Mouse (Mus musculus) liver, adult 2 months (tissue): ENCODE measurements around the gene Mrfap1. TPM values are rescaled to one million over a fixed set of nuclear protein-coding genes. Genes with fewer than 3 reads are reported as not detected.

Source experiments
- DNase-seq: peaks from one replicate; pipeline ENCODE4 v3.0.0-alpha.2; 2011; ENCODE audit warnings: low read depth, low spot score; ENCODE audit errors: extremely low read depth
- H3K27ac ChIP-seq: fragments of 200-500 bp; replicated peaks from 2 replicates; pipeline ENCODE4 v1.5.1; 2012; ENCODE audit warnings: low read depth, mild to moderate bottlenecking, control low read depth, inconsistent platforms, low read length; ENCODE audit not compliant: insufficient read depth
- H3K27me3 ChIP-seq: fragments of 200-500 bp; 2 replicates; pipeline ENCODE4 v1.6.1; 2012; ENCODE audit warnings: mild to moderate bottlenecking, moderate library complexity, low read length, inconsistent platforms; ENCODE audit not compliant: control insufficient read depth, insufficient read depth
- H3K36me3 ChIP-seq: fragments of 200-500 bp; 2 replicates; pipeline ENCODE4 v1.6.1; 2012; ENCODE audit warnings: low read length, inconsistent platforms; ENCODE audit not compliant: control insufficient read depth, insufficient read depth
- H3K4me1 ChIP-seq: fragments of 200-500 bp; 2 replicates; pipeline ENCODE4 v1.6.1; 2011; ENCODE audit warnings: low read length; ENCODE audit not compliant: control insufficient read depth, insufficient read depth
- H3K4me3 ChIP-seq: fragments of 200-500 bp; 2 replicates; pipeline ENCODE4 v1.5.1; 2011; ENCODE audit warnings: low read depth, mild to moderate bottlenecking, control low read depth, low read length, moderate library complexity; ENCODE audit not compliant: insufficient read depth
- H3K79me2 ChIP-seq: fragments of 200-500 bp; 2 replicates; pipeline ENCODE4 v1.6.1; 2012; ENCODE audit warnings: inconsistent platforms, mild to moderate bottlenecking, low read length, moderate library complexity; ENCODE audit not compliant: control insufficient read depth, insufficient read depth
- H3K9ac ChIP-seq: fragments of 200-500 bp; 2 replicates; pipeline ENCODE4 v1.6.1; 2012; ENCODE audit warnings: low read depth, mild to moderate bottlenecking, control low read depth, inconsistent platforms, low read length
- CTCF ChIP-seq: fragments of 200-500 bp; IDR thresholded peaks from 2 replicates; pipeline ENCODE4 v1.5.1; 2011; ENCODE audit warnings: low read depth, low read length, control low read depth
- POLR2A ChIP-seq: fragments of 200-500 bp; IDR thresholded peaks from 2 replicates; pipeline ENCODE4 v1.6.1; 2011; ENCODE audit warnings: low read length, control low read depth; ENCODE audit not compliant: insufficient read depth; ENCODE audit errors: extremely low read depth
- WGBS: fragments of 180-500 bp; shearing (Covaris S2); methylation state at CpG from one replicate; pipeline ENCODE4 v1.1.7; 2018; 5-methylcytosine and 5-hydroxymethylcytosine counted together
- polyA plus RNA-seq: library from polyadenylated mRNA; depleted of rRNA; stranded (reverse); fragments of >200 nt; gene quantifications from 2 replicates; pipeline ENCODE4 v1.2.3, GENCODE M21; 2012; rRNA removed
- total RNA-seq: library from RNA; depleted of rRNA; stranded (reverse); fragments of >200 nt; gene quantifications from 2 replicates; pipeline ENCODE4 v1.2.3, GENCODE M21; 2014; rRNA removed

Mrfap1 gene
- total and polyA plus RNA-seq, 2 experiments, result 72.2 to 173 TPM

DNA sequence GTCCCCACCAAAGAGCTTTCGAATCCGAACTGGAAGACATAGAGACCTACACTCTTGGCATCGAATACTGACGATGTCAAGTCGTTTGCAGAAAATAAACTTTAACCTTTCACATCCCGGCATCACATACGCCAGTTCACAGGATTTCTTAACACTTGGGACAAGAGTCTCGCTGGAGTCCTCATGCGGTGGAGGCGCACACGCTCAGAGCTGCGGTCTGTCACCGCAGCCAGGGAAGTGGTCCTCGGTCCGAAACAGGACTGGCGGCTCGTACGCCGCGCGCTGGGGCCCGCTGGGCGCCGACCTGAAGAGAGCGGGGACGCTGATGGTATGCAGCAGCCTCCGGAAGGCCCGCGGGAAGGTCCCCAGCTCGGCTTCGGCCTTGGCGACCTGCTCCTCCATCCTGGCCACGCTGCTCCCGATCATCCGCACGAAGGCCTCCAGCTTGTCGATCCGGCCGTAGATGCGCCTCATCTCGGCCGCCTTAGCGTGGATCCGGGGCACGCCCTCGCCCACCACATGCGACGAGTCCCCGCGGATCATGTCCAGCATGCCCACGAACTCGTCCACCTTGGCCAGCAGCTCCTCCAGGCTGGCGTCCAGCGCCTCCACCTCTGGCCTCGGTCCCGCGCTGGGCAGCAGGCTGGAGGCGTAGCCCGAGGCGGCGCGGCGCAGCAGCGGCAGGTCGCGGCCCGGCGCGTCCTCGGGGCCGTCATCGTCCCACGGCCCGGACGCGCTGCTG is 48.6 kb downstream of the Mrfap1 start:
- H3K9ac ChIP-seq, result peak overlapping the region; percentile 81
- peak overlapping the region; percentile 74 for H3K27ac ChIP-seq
- no peaks in the 10 kb centered on the region for H3K36me3 ChIP-seq
- H3K27me3 ChIP-seq, result no peaks in the 10 kb centered on the region
- H3K4me1 ChIP-seq, result peaks cover 9% of the 10 kb centered on the region; the same call in 1 of the 2 replicates
- under 1% methylated on average over 76 of the region's 76 CpGs for WGBS
- peak overlapping the region; percentile 88 for H3K4me3 ChIP-seq
- DNase-seq, result peak; percentile 45
- peaks cover 8% of the 10 kb centered on the region for H3K79me2 ChIP-seq
- TF ChIP-seq CTCF (no peak), POLR2A (no peak)

- no peaks in the 10 kb centered on the region for H3K27me3 ChIP-seq
- 66% methylated on average over 7 of the region's 7 CpGs for WGBS
- H3K4me1 ChIP-seq, result peaks cover 11% of the 10 kb centered on the region; the same call in 1 of the 2 replicates
- H3K4me3 ChIP-seq, result no peak overlapping the region
- no peaks in the 10 kb centered on the region for H3K36me3 ChIP-seq
- no peak overlapping the region for H3K27ac ChIP-seq
- TF ChIP-seq POLR2A (no peak), CTCF (no peak)
- no peak overlapping the region for H3K9ac ChIP-seq
- peaks cover 8% of the 10 kb centered on the region for H3K79me2 ChIP-seq
- no peak for DNase-seq
These were observed 49.5 kb downstream of the Mrfap1 start for GRCm38 (mm10) chr5:36747071-36747470.

Other genes starting within 250 kb of the Mrfap1 start
- gene Tbc1d14, start 203.5 kb downstream of the Mrfap1 start, total RNA-seq, result 5.4 and 8.2 TPM in 2 replicates
- gene Tbc1d14, start 203.5 kb downstream of the Mrfap1 start, polyA plus RNA-seq, result 8.4 and 8.9 TPM in 2 replicates
- gene D5Ertd579e, start 100.7 kb downstream of the Mrfap1 start, total RNA-seq, result 26.6 and 31.5 TPM in 2 replicates
- gene D5Ertd579e, start 100.7 kb downstream of the Mrfap1 start, polyA plus RNA-seq, result 11.5 and 12.7 TPM in 2 replicates
- 12.9 and 15.7 TPM in 2 replicates for gene Bloc1s4, start 48.1 kb downstream of the Mrfap1 start, total RNA-seq
- 16.5 and 19.4 TPM in 2 replicates for gene Bloc1s4, start 48.1 kb downstream of the Mrfap1 start, polyA plus RNA-seq
- gene Man2b2, start 33.9 kb upstream of the Mrfap1 start, total RNA-seq, result 33.8 and 44.6 TPM in 2 replicates
- gene Man2b2, start 33.9 kb upstream of the Mrfap1 start, polyA plus RNA-seq, result 78.7 and 90.9 TPM in 2 replicates
- gene Ppp2r2c, start 71.7 kb upstream of the Mrfap1 start, total RNA-seq, result under 0.01 and 0.13 TPM in 2 replicates
- not detected in 2 replicates for gene Ppp2r2c, start 71.7 kb upstream of the Mrfap1 start, polyA plus RNA-seq
- 2.1 and 2.2 TPM in 2 replicates for gene Wfs1, start 192.4 kb upstream of the Mrfap1 start, total RNA-seq
- gene Wfs1, start 192.4 kb upstream of the Mrfap1 start, polyA plus RNA-seq, result 7.4 and 8.8 TPM in 2 replicates